Mouse (Mus musculus): ENCODE measurements around the gene Bahcc1. TPM values are rescaled to one million over a fixed set of nuclear protein-coding genes. Genes with fewer than 3 reads are reported as not detected.

Bahcc1 gene
- total and polyA plus RNA-seq, 2 experiments: 1.2 to 3.4 TPM

DNA sequence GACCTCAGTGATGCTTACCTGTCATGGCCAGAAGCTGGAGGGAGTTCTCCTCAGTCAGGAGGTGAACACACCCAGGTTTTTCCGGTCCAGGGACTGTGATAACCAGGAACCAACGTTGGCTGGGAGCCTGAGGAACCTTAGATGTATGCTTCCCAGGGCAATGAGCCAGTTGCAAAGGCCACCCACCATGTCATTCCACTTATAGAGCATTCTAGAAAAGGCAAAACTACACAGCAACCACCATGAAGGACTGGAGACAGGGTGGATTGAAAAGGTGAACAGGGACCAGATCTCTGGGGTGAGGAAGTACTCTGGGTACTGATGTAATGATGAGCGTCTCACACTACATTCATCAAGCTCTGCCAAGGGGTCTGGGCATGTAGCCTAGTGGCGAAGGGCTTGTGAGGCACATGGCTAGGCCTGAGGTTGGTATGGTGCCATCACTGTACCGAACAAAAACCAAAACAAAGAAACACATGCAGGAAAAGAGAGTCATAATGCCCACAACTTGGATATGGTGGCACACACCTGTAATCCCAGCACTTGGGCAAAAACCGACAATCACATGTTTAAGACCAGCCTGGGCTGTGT is 102.8 kb downstream of the Bahcc1 start:
- no peak for DNase-seq (ENCODE audit: extremely low read depth, low read depth, low spot score)
- TF ChIP-seq POLR2A (IDR thresholded peaks at IDR 0.05; ENCODE audit: extremely low read depth, insufficient read depth, low read length): no peak
- no peak for TF ChIP-seq CTCF (IDR thresholded peaks at IDR 0.05; ENCODE audit: low read depth, low read length)
- Histone ChIP-seq H3K27ac (replicated peaks; ENCODE audit: insufficient read depth, low read depth, low read length) (no peak overlapping the region), H3K4me3 (ENCODE audit: insufficient read depth, low read depth, low read length) (no peak overlapping the region), H3K79me2 (ENCODE audit: control insufficient read depth, insufficient read depth, low read length) (no peaks in the 10 kb centered on the region), H3K4me1 (ENCODE audit: control insufficient read depth, insufficient read depth, low read length) (peaks cover 6% of the 10 kb centered on the region), H3K9ac (ENCODE audit: low read depth, low read length) (no peak overlapping the region), H3K36me3 (ENCODE audit: control insufficient read depth, insufficient read depth, low read length) (no peaks in the 10 kb centered on the region), H3K27me3 (ENCODE audit: control insufficient read depth, insufficient read depth, low read length) (no peaks in the 10 kb centered on the region)
- 83% methylated on average over 6 of the region's 6 CpGs for WGBS

DNA sequence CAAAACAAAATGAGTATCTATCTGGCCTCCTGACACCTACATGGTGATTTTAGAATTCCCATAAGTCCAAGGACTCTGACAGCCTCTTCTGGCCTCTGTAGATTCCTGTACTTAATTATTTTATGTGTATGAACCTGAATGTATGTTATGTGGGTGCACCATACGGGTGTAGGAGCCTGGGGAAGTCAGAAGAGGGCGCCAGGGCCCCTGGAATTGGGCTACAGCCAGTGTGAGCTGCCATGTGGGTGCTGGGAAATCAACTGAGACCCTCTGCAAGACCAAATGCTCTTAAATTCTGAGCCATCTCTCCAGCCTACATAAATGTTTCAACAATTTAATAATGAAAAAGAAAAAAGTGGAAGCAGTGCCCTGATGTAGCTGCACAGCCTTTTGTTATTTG is 104.7 kb downstream of the Bahcc1 start:
- no peak for DNase-seq (ENCODE audit: extremely low read depth, low read depth, low spot score)
- no peaks in the 10 kb centered on the region for H3K36me3 ChIP-seq (ENCODE audit: control insufficient read depth, insufficient read depth, low read length)
- no peak overlapping the region for H3K4me3 ChIP-seq (ENCODE audit: insufficient read depth, low read depth, low read length)
- H3K79me2 ChIP-seq (ENCODE audit: control insufficient read depth, insufficient read depth, low read length): no peaks in the 10 kb centered on the region
- H3K27ac ChIP-seq (replicated peaks; ENCODE audit: insufficient read depth, low read depth, low read length): no peak overlapping the region
- H3K27me3 ChIP-seq (ENCODE audit: control insufficient read depth, insufficient read depth, low read length): no peaks in the 10 kb centered on the region
- H3K4me1 ChIP-seq (ENCODE audit: control insufficient read depth, insufficient read depth, low read length): peaks cover 6% of the 10 kb centered on the region
- TF ChIP-seq CTCF (IDR thresholded peaks at IDR 0.05; ENCODE audit: low read depth, low read length): peak; percentile 39
- no peak for TF ChIP-seq POLR2A (IDR thresholded peaks at IDR 0.05; ENCODE audit: extremely low read depth, insufficient read depth, low read length)
- WGBS: 87% methylated on average over 2 of the region's 2 CpGs
- H3K9ac ChIP-seq (ENCODE audit: low read depth, low read length): no peak overlapping the region

GRCm38 (mm10) chr11:120338786-120339185 is 106.0 kb downstream of the Bahcc1 start:
- WGBS: 90% methylated on average over 3 of the region's 3 CpGs
- H3K27me3 ChIP-seq (ENCODE audit: control insufficient read depth, insufficient read depth, low read length): no peaks in the 10 kb centered on the region
- no peak overlapping the region for H3K4me3 ChIP-seq (ENCODE audit: insufficient read depth, low read depth, low read length)
- H3K27ac ChIP-seq (replicated peaks; ENCODE audit: insufficient read depth, low read depth, low read length): no peak overlapping the region
- H3K9ac ChIP-seq (ENCODE audit: low read depth, low read length): no peak overlapping the region
- no peak for DNase-seq (ENCODE audit: extremely low read depth, low read depth, low spot score)
- H3K36me3 ChIP-seq (ENCODE audit: control insufficient read depth, insufficient read depth, low read length): no peaks in the 10 kb centered on the region
- H3K4me1 ChIP-seq (ENCODE audit: control insufficient read depth, insufficient read depth, low read length): peaks cover 6% of the 10 kb centered on the region
- TF ChIP-seq POLR2A (IDR thresholded peaks at IDR 0.05; ENCODE audit: extremely low read depth, insufficient read depth, low read length) (no peak), CTCF (IDR thresholded peaks at IDR 0.05; ENCODE audit: low read depth, low read length) (no peak)
- H3K79me2 ChIP-seq (ENCODE audit: control insufficient read depth, insufficient read depth, low read length): no peaks in the 10 kb centered on the region

GRCm38 (mm10) chr11:120339978-120340513 is 107.3 kb downstream of the Bahcc1 start:
- no peaks in the 10 kb centered on the region for H3K27me3 ChIP-seq (ENCODE audit: control insufficient read depth, insufficient read depth, low read length)
- no peaks in the 10 kb centered on the region for H3K79me2 ChIP-seq (ENCODE audit: control insufficient read depth, insufficient read depth, low read length)
- H3K36me3 ChIP-seq (ENCODE audit: control insufficient read depth, insufficient read depth, low read length): no peaks in the 10 kb centered on the region; the same call in 1 of the 2 replicates
- H3K9ac ChIP-seq (ENCODE audit: low read depth, low read length): 0 out of 2 replicates have a peak overlapping the region, but pooled peaks have one; percentile 46
- peak overlapping the region; percentile 89 for H3K27ac ChIP-seq (replicated peaks; ENCODE audit: insufficient read depth, low read depth, low read length)
- 16% methylated on average over 10 of the region's 10 CpGs for WGBS
- peak overlapping the region; percentile 50 for H3K4me3 ChIP-seq (ENCODE audit: insufficient read depth, low read depth, low read length)
- no peak for TF ChIP-seq CTCF (IDR thresholded peaks at IDR 0.05; ENCODE audit: low read depth, low read length)
- no peak for TF ChIP-seq POLR2A (IDR thresholded peaks at IDR 0.05; ENCODE audit: extremely low read depth, insufficient read depth, low read length)
- H3K4me1 ChIP-seq (ENCODE audit: control insufficient read depth, insufficient read depth, low read length): peaks cover 8% of the 10 kb centered on the region
- peak; percentile 99 for DNase-seq (ENCODE audit: extremely low read depth, low read depth, low spot score)

GRCm38 (mm10) chr11:120341661-120342060 is 108.9 kb downstream of the Bahcc1 start:
- no peak for DNase-seq (ENCODE audit: extremely low read depth, low read depth, low spot score)
- TF ChIP-seq POLR2A (IDR thresholded peaks at IDR 0.05; ENCODE audit: extremely low read depth, insufficient read depth, low read length): no peak
- no peak for TF ChIP-seq CTCF (IDR thresholded peaks at IDR 0.05; ENCODE audit: low read depth, low read length)

More at GRCm38 (mm10) chr11:120341661-120342060, 108.9 kb downstream of the Bahcc1 start:
- Histone ChIP-seq H3K36me3 (ENCODE audit: control insufficient read depth, insufficient read depth, low read length) (peaks cover 5% of the 10 kb centered on the region), H3K79me2 (ENCODE audit: control insufficient read depth, insufficient read depth, low read length) (no peaks in the 10 kb centered on the region), H3K27me3 (ENCODE audit: control insufficient read depth, insufficient read depth, low read length) (no peaks in the 10 kb centered on the region), H3K27ac (replicated peaks; ENCODE audit: insufficient read depth, low read depth, low read length) (no peak overlapping the region), H3K9ac (ENCODE audit: low read depth, low read length) (no peak overlapping the region), H3K4me1 (ENCODE audit: control insufficient read depth, insufficient read depth, low read length) (peaks cover 15% of the 10 kb centered on the region), H3K4me3 (ENCODE audit: insufficient read depth, low read depth, low read length) (no peak overlapping the region)
- 98% methylated on average over 4 of the region's 4 CpGs for WGBS

Other genes with a start within 250 kb of the Bahcc1 start
- 1.0 and 1.2 TPM in 2 replicates for gene Aatk, start 185.8 kb upstream of the Bahcc1 start, total RNA-seq (2014; rRNA removed)
- gene Aatk, start 185.8 kb upstream of the Bahcc1 start, polyA plus RNA-seq (2012; rRNA removed): 2.0 and 2.6 TPM in 2 replicates
- 1.9 and 2.2 TPM in 2 replicates for gene Cep131, start 146.1 kb upstream of the Bahcc1 start, total RNA-seq (2014; rRNA removed)
- 2.3 and 2.8 TPM in 2 replicates for gene Cep131, start 146.1 kb upstream of the Bahcc1 start, polyA plus RNA-seq (2012; rRNA removed)
- gene Tepsin, start 134.2 kb upstream of the Bahcc1 start, total RNA-seq (2014; rRNA removed): 4.6 and 7.4 TPM in 2 replicates
- 16.5 and 24.9 TPM in 2 replicates for gene Tepsin, start 134.2 kb upstream of the Bahcc1 start, polyA plus RNA-seq (2012; rRNA removed)
- 13.7 and 19.9 TPM in 2 replicates for gene Ndufaf8, start 134.0 kb upstream of the Bahcc1 start, total RNA-seq (2014; rRNA removed)
- 55.4 and 59.8 TPM in 2 replicates for gene Ndufaf8, start 134.0 kb upstream of the Bahcc1 start, polyA plus RNA-seq (2012; rRNA removed)
- gene Slc38a10, start 81.6 kb upstream of the Bahcc1 start, total RNA-seq (2014; rRNA removed): 41.1 and 47.8 TPM in 2 replicates
- 75.1 and 90.2 TPM in 2 replicates for gene Slc38a10, start 81.6 kb upstream of the Bahcc1 start, polyA plus RNA-seq (2012; rRNA removed)
- 68.0 and 123 TPM in 2 replicates for gene Actg1, start 115.6 kb downstream of the Bahcc1 start, total RNA-seq (2014; rRNA removed)
- gene Actg1, start 115.6 kb downstream of the Bahcc1 start, polyA plus RNA-seq (2012; rRNA removed): 158 and 177 TPM in 2 replicates
- not detected in 2 replicates for gene Fscn2, start 128.6 kb downstream of the Bahcc1 start, total RNA-seq (2014; rRNA removed)
- gene Fscn2, start 128.6 kb downstream of the Bahcc1 start, polyA plus RNA-seq (2012; rRNA removed): not detected in 2 replicates
- 3.2 and 5.4 TPM in 2 replicates for gene Faap100, start 145.8 kb downstream of the Bahcc1 start, total RNA-seq (2014; rRNA removed)
- gene Faap100, start 145.8 kb downstream of the Bahcc1 start, polyA plus RNA-seq (2012; rRNA removed): 10.8 and 14.9 TPM in 2 replicates
- gene Nploc4, start 204.8 kb downstream of the Bahcc1 start, total RNA-seq (2014; rRNA removed): 24.6 and 37.9 TPM in 2 replicates
- 51.5 and 58.9 TPM in 2 replicates for gene Nploc4, start 204.8 kb downstream of the Bahcc1 start, polyA plus RNA-seq (2012; rRNA removed)
- not detected in 2 replicates for gene Tspan10, start 209.7 kb downstream of the Bahcc1 start, total RNA-seq (2014; rRNA removed)
- gene Tspan10, start 209.7 kb downstream of the Bahcc1 start, polyA plus RNA-seq (2012; rRNA removed): 0.05 TPM in 2 replicates
- 0.46 and 0.81 TPM in 2 replicates for gene Pde6g, start 220.6 kb downstream of the Bahcc1 start, total RNA-seq (2014; rRNA removed)
- gene Pde6g, start 220.6 kb downstream of the Bahcc1 start, polyA plus RNA-seq (2012; rRNA removed): 0.98 and 1.8 TPM in 2 replicates
- 20.7 and 28.9 TPM in 2 replicates for gene Oxld1, start 225.1 kb downstream of the Bahcc1 start, total RNA-seq (2014; rRNA removed)
- gene Oxld1, start 225.1 kb downstream of the Bahcc1 start, polyA plus RNA-seq (2012; rRNA removed): 29.2 and 32.6 TPM in 2 replicates
- 4.6 and 5.7 TPM in 2 replicates for gene Ccdc137, start 225.2 kb downstream of the Bahcc1 start, total RNA-seq (2014; rRNA removed)
- 5.8 and 8.7 TPM in 2 replicates for gene Ccdc137, start 225.2 kb downstream of the Bahcc1 start, polyA plus RNA-seq (2012; rRNA removed)
- gene Arl16, start 234.7 kb downstream of the Bahcc1 start, total RNA-seq (2014; rRNA removed): 9.5 and 9.6 TPM in 2 replicates
- 12.2 and 14.8 TPM in 2 replicates for gene Arl16, start 234.7 kb downstream of the Bahcc1 start, polyA plus RNA-seq (2012; rRNA removed)

Measured in liver, adult 2 months (tissue).